Mouse (Mus musculus): ENCODE results near the gene Eif2b4. TPM values are rescaled to one million over a fixed set of nuclear protein-coding genes. Genes with fewer than 3 reads are reported as not detected.
"Not testable (repeated sequence)": the region's sequence is repeated elsewhere in the genome, so short reads cannot be mapped to it uniquely, and the experiment has no call there.

The Eif2b4 gene
- polyA plus RNA-seq, 1 experiment: 34.0 TPM

DNA sequence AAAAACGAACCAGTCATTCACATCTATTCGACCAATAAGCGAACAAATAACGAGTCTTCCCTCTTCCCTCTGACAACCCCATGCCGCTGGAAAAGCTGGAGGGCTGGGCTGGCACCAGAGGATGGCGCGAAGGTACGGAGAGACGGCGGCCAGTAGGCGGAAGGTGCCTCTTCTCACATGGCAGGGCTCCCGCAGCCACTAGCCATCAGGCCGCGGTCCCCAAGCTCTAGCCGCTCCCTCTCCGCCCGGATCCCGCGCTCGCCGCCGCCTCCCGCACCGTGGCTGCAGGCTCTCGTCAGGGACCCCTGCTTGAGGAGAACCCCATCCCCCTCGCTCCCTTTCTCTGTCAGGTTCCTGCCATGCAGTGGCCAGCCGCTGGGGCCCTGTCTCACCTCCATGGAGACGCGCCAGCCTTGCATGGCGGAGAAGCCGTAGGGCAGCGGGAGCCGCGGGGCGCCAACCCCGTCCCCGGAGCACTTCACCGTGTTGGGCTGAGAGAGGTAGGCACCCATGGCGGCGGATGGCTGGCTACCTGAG, 26.7 kb upstream of the Eif2b4 start:
- Histone ChIP-seq H3K9me3 (ENCODE audit: control insufficient read depth, low read length) (no peaks in the 10 kb centered on the region), H3K4me1 (ENCODE audit: control insufficient read depth) (peaks cover 50% of the 10 kb centered on the region), H3K4me3 (replicated peaks) (peak overlapping the region; percentile 68), H3K36me3 (ENCODE audit: control insufficient read depth) (peaks cover 23% of the 10 kb centered on the region), H3K27me3 (ENCODE audit: control insufficient read depth) (no peaks in the 10 kb centered on the region)
- TF ChIP-seq TAL1 (IDR thresholded peaks at IDR 0.05; ENCODE audit: low read length): no peak
- TF ChIP-seq GATA1 (IDR thresholded peaks at IDR 0.05; ENCODE audit: low read length): no peak

DNA sequence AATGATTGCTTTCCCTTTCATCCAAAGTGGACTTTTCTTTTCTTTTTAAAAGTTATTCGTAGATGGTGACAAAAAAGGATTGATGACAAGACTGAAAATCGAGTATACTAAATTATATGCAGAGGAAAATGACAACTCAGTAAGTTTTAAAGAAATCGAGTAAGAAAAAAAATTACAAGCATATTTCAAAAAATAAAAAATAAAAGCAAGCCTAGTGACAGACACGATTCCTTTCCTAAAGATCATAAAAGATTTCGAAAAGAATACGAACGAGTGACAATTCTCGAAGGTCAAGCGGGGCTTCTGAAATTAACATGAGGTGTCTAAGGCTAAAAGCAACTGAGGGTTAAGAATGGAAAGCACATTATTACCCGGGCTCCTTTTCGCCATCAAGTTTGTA, 26.2 kb upstream of the Eif2b4 start:
- peak overlapping the region; percentile 68 for H3K4me3 ChIP-seq (replicated peaks)
- no peaks in the 10 kb centered on the region for H3K9me3 ChIP-seq (ENCODE audit: control insufficient read depth, low read length)
- peaks cover 28% of the 10 kb centered on the region for H3K36me3 ChIP-seq (ENCODE audit: control insufficient read depth)
- TF ChIP-seq TAL1 (IDR thresholded peaks at IDR 0.05; ENCODE audit: low read length) (no peak), GATA1 (IDR thresholded peaks at IDR 0.05; ENCODE audit: low read length) (no peak)
- H3K4me1 ChIP-seq (ENCODE audit: control insufficient read depth): peaks cover 55% of the 10 kb centered on the region
- no peaks in the 10 kb centered on the region for H3K27me3 ChIP-seq (ENCODE audit: control insufficient read depth)

DNA sequence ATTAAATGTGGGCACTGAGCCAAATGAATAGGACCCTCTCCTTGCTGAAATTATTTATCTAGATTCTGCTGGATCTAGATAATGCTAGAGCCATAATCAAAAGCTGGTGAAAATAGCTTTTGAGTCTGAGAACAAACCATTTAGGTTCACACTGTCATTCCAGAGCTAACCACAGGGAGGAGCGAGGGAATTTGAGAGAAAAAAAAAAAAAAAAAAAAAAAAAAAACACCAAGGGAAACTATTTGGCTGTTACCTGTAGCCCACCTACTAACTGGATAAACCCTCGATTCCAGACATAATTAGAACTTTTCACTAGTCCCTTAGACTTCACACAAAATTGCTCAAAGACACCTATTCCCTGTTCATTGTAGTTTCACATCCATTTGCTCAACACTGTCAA, 25.8 kb upstream of the Eif2b4 start:
- H3K4me1 ChIP-seq (ENCODE audit: control insufficient read depth): peaks cover 59% of the 10 kb centered on the region
- no peaks in the 10 kb centered on the region for H3K9me3 ChIP-seq (ENCODE audit: control insufficient read depth, low read length)
- peak overlapping the region; percentile 68 for H3K4me3 ChIP-seq (replicated peaks)
- no peaks in the 10 kb centered on the region for H3K27me3 ChIP-seq (ENCODE audit: control insufficient read depth)
- TF ChIP-seq GATA1 (IDR thresholded peaks at IDR 0.05; ENCODE audit: low read length) (peak; percentile 43; the same call in 1 of the 2 replicates), TAL1 (IDR thresholded peaks at IDR 0.05; ENCODE audit: low read length) (no peak)
- peaks cover 32% of the 10 kb centered on the region for H3K36me3 ChIP-seq (ENCODE audit: control insufficient read depth)

DNA sequence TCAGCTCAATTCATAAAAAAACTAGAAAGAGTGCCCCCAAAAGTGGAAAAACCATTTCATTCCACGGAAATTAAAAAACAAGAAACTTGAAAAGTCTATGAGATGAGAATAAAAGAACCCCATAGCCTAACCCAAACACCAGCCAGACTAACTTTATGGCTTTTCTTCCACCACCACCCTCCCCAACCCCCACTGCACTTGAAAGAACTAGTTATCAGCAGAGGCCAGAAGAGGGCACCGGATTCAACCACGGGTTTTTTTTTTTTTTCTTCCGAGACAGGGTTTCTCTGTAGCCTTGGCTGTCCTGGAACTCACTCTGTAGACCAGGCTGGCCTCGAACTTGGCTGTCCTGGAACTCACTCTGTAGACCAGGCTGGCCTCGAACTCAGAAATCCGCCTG, 25.1 kb upstream of the Eif2b4 start:
- H3K36me3 ChIP-seq (ENCODE audit: control insufficient read depth): peaks cover 37% of the 10 kb centered on the region
- no peaks in the 10 kb centered on the region for H3K27me3 ChIP-seq (ENCODE audit: control insufficient read depth)
- peak overlapping the region; percentile 68 for H3K4me3 ChIP-seq (replicated peaks)
- H3K4me1 ChIP-seq (ENCODE audit: control insufficient read depth): peaks cover 60% of the 10 kb centered on the region
- H3K9me3 ChIP-seq (ENCODE audit: control insufficient read depth, low read length): no peaks in the 10 kb centered on the region
- TF ChIP-seq GATA1 (IDR thresholded peaks at IDR 0.05; ENCODE audit: low read length): no peak
- no peak for TF ChIP-seq TAL1 (IDR thresholded peaks at IDR 0.05; ENCODE audit: low read length)

DNA sequence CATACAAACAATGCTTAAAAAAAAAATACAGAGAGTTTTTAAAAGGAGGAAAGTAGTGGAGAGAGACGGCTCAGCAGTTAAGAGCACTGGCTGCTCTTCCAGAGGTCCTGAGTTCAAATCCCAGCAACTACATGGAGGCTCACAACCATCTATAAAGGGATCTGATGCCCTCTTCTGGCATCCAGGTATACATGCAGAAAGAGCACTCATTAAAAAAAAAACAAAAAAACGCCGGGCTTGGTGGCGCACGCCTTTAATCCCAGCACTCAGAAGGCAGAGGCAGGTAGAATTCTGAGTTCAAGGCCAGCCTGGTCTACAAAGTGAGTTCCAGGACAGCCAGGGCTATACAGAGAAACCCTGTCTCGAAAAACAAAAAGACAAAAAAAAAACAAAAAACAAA, 23.3 kb upstream of the Eif2b4 start:
- Histone ChIP-seq H3K36me3 (ENCODE audit: control insufficient read depth) (peaks cover 51% of the 10 kb centered on the region), H3K4me1 (ENCODE audit: control insufficient read depth) (peaks cover 64% of the 10 kb centered on the region)
- H3K9me3 ChIP-seq (ENCODE audit: control insufficient read depth, low read length); H3K27me3 ChIP-seq (ENCODE audit: control insufficient read depth); H3K4me3 ChIP-seq (replicated peaks): not testable (repeated sequence)

DNA sequence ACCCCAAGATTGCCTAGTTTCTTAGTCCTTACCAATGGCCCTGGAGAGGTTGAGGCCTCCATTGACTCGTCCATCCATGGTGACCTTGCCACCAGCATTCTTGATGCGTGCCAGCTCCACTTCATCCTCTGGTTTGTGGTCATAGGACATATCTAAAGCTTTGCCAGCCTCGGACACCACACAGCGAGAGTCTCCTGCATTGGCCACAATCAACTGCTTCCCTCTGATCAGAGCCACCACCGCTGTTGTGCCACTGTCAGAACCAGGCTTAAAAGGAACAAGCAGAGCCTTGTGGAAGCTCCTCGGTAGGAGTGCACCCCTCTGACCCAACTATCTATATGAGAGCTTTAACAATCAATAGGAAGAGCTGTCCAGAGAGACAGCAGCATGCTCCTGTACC, 11.2 kb upstream of the Eif2b4 start:
- no peaks in the 10 kb centered on the region for H3K9me3 ChIP-seq (ENCODE audit: control insufficient read depth, low read length)
- peaks cover 30% of the 10 kb centered on the region for H3K4me1 ChIP-seq (ENCODE audit: control insufficient read depth)
- H3K36me3 ChIP-seq (ENCODE audit: control insufficient read depth): peaks cover 95% of the 10 kb centered on the region
- no peak for TF ChIP-seq TAL1 (IDR thresholded peaks at IDR 0.05; ENCODE audit: low read length)
- TF ChIP-seq GATA1 (IDR thresholded peaks at IDR 0.05; ENCODE audit: low read length): no peak
- H3K27me3 ChIP-seq (ENCODE audit: control insufficient read depth): no peaks in the 10 kb centered on the region
- H3K4me3 ChIP-seq (replicated peaks): no peak overlapping the region

DNA sequence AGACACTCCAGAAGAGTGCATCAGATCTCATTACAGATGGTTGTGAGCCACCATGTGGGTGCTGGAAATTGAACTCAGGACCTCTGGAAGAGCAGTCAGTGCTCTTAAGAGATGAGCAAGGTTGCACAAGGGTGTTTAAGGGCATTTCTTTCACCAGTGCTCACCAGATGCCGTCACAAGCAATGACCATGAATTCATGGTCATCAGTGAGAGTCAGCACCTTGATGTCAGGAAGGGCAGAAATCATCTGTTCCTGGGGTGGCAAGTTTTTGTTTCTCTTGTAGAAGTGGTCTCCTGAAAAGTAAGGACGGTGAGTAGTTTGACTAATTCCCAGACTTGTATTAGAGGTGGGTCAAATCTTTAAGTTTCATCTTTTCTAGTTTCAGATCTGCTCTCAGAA, 10.6 kb upstream of the Eif2b4 start:
- H3K27me3 ChIP-seq (ENCODE audit: control insufficient read depth): no peaks in the 10 kb centered on the region
- TF ChIP-seq GATA1 (IDR thresholded peaks at IDR 0.05; ENCODE audit: low read length) (no peak), TAL1 (IDR thresholded peaks at IDR 0.05; ENCODE audit: low read length) (no peak)
- H3K4me1 ChIP-seq (ENCODE audit: control insufficient read depth): peaks cover 32% of the 10 kb centered on the region
- H3K36me3 ChIP-seq (ENCODE audit: control insufficient read depth): peaks cover 96% of the 10 kb centered on the region
- H3K9me3 ChIP-seq (ENCODE audit: control insufficient read depth, low read length): no peaks in the 10 kb centered on the region
- no peak overlapping the region for H3K4me3 ChIP-seq (replicated peaks)

DNA sequence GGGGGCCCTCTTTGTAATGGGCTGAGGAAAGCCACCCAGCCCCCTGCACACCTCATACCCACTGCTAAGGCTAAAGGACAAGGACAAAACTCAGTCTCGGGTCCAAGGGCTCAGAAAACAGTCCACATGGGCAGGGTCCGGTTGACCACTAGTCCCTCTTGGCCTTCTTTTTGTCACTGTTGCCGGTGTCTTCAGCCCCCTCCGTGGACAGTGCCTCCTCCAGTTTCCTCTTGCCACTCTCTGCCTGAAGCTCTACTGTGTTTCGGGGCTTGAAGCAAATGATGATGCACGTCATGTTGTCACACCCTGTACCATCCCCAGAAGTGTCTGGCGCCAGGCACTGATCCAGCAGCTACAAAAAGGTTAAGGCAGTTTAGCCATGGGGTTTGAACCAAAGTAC, 9.7 kb upstream of the Eif2b4 start:
- no peaks in the 10 kb centered on the region for H3K9me3 ChIP-seq (ENCODE audit: control insufficient read depth, low read length)
- H3K27me3 ChIP-seq (ENCODE audit: control insufficient read depth): no peaks in the 10 kb centered on the region
- H3K36me3 ChIP-seq (ENCODE audit: control insufficient read depth): peaks cover 96% of the 10 kb centered on the region
- peaks cover 35% of the 10 kb centered on the region for H3K4me1 ChIP-seq (ENCODE audit: control insufficient read depth)
- peak overlapping the region; percentile 84 for H3K4me3 ChIP-seq (replicated peaks)
- TF ChIP-seq TAL1 (IDR thresholded peaks at IDR 0.05; ENCODE audit: low read length): no peak

DNA sequence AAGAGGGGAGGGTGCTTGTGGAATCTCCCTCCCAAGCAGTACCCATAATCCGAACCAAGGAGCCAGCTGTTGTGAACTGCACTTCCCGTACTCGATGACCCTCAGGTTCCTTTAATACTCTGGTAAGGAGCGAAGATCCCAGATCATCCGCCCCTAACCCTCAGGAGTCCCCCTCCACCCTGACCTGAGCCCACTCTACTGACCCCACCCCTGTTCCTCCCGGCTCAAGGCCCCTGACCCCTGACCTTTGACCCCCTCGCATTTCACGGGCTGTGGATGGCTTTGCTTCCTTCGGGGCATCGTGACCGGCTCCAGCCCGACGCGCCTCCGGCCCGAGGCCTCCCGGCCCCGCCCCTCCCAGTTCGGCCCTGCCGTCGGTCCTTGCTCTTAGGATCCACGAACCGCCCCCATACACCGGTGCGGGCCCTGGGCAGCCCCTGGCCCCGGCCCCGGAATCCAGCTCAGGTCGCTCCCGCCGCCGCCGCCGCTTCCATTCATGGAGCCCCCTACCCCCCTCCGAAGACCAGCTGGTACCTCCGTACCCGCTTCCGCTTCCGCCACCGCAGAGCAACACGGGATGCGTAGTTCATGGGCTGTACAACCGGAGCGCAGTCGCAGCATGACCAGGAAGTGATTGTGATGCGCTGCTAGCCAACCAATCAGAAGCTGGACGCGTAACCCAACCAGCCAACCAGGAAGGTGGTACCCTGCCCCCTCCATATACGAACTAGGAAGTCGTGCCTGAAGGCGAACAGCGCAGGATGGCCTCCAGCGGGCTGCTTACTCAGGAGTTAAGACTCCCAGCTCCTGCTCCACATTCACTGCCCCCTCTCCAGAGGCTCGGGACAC, 8.7 kb upstream of the Eif2b4 start, which contains the start of gene Zfp513:
Gene Zfp513, minus strand, starts transcription at position 562 of the 849 bp plus-strand sequence.
- Histone ChIP-seq H3K36me3 (ENCODE audit: control insufficient read depth) (peaks cover 96% of the 10 kb centered on the region), H3K4me3 (replicated peaks) (peak within 1 kb of the TSS; percentile 84), H3K9me3 (ENCODE audit: control insufficient read depth, low read length) (no peaks in the 10 kb centered on the region), H3K27me3 (ENCODE audit: control insufficient read depth) (no peaks in the 10 kb centered on the region), H3K4me1 (ENCODE audit: control insufficient read depth) (peaks cover 37% of the 10 kb centered on the region)
- no peak for TF ChIP-seq GATA1 (IDR thresholded peaks at IDR 0.05; ENCODE audit: low read length)
- TF ChIP-seq TAL1 (IDR thresholded peaks at IDR 0.05; ENCODE audit: low read length): no peak

Measured in erythroblast, embryonic 14.5 days (primary cell).